Mouse (Mus musculus): Measurements from ENCODE around the gene Pygb.

- peak; percentile 84 for TF ChIP-seq CTCF (IDR thresholded peaks at IDR 0.05; ENCODE audit: low read depth)
- no peak for TF ChIP-seq EP300 (IDR thresholded peaks at IDR 0.05; ENCODE audit: low read depth)
These were observed 37.7 kb upstream of the Pygb start, which contains the start of gene Entpd6 for GRCm38 (mm10) chr2:150748854-150749253.

All from heart, postnatal 0 days (tissue).